Mouse (Mus musculus) urinary bladder, postnatal 10 days (tissue): ENCODE data around the gene Gnai3.

Experiments
- DNase-seq: peaks from one replicate; pipeline ENCODE4 v3.0.0; 2022; ENCODE audit warnings: low spot score

Gnai3 gene

GRCm38 (mm10) chr3:108111320-108111719, 34.6 kb downstream of the Gnai3 start:
- DNase-seq = no peak

- DNase-seq = no peak
These were observed 40.7 kb downstream of the Gnai3 start for GRCm38 (mm10) chr3:108105281-108105680.

GRCm38 (mm10) chr3:108102075-108102474, 43.9 kb downstream of the Gnai3 start:
- DNase-seq = no peak

- no peak for DNase-seq
These were observed 44.4 kb downstream of the Gnai3 start for GRCm38 (mm10) chr3:108101594-108101993.

GRCm38 (mm10) chr3:108098316-108098715, 47.6 kb downstream of the Gnai3 start:
- no peak for DNase-seq

- no peak for DNase-seq
These were observed 48.3 kb downstream of the Gnai3 start for GRCm38 (mm10) chr3:108097656-108098055.

- no peak for DNase-seq
These were observed 49.2 kb downstream of the Gnai3 start for GRCm38 (mm10) chr3:108096726-108097125.

GRCm38 (mm10) chr3:108096226-108096625, 49.7 kb downstream of the Gnai3 start:
- no peak for DNase-seq

GRCm38 (mm10) chr3:108094976-108095760, 50.8 kb downstream of the Gnai3 start:
- DNase-seq = no peak

- DNase-seq = no peak
These were observed 51.8 kb downstream of the Gnai3 start for GRCm38 (mm10) chr3:108094146-108094545.

GRCm38 (mm10) chr3:108093306-108093705, 52.6 kb downstream of the Gnai3 start:
- DNase-seq = no peak

- DNase-seq = no peak
These were observed 53.3 kb downstream of the Gnai3 start, which contains the start of gene Gnat2 for GRCm38 (mm10) chr3:108092536-108093115. Gnat2 (plus strand) TSS chr3:108092789.

- DNase-seq = no peak
These were observed 53.9 kb downstream of the Gnai3 start for GRCm38 (mm10) chr3:108092030-108092429.

GRCm38 (mm10) chr3:108090561-108090960, 55.4 kb downstream of the Gnai3 start:
- DNase-seq = no peak

GRCm38 (mm10) chr3:108089916-108090315, 56.0 kb downstream of the Gnai3 start:
- no peak for DNase-seq

GRCm38 (mm10) chr3:108088842-108089380, 57.0 kb downstream of the Gnai3 start:
- no peak for DNase-seq

- no peak for DNase-seq
These were observed 58.6 kb downstream of the Gnai3 start for GRCm38 (mm10) chr3:108087329-108087728.

- DNase-seq = no peak
These were observed 59.4 kb downstream of the Gnai3 start, which contains the start of gene Ampd2 for GRCm38 (mm10) chr3:108086470-108086979. Ampd2 (minus strand) TSS chr3:108086651.

- no peak for DNase-seq
These were observed 60.1 kb downstream of the Gnai3 start for GRCm38 (mm10) chr3:108085721-108086469.

- DNase-seq = peak; percentile 73
These were observed 60.6 kb downstream of the Gnai3 start for GRCm38 (mm10) chr3:108085281-108085720.

- DNase-seq = no peak
These were observed 61.1 kb downstream of the Gnai3 start for GRCm38 (mm10) chr3:108084767-108085270.

GRCm38 (mm10) chr3:108083904-108084407, 62.0 kb downstream of the Gnai3 start:
- DNase-seq = no peak
